26 mouse cellular contexts compared by ENCODE assay signal in the genomic region with DNA sequence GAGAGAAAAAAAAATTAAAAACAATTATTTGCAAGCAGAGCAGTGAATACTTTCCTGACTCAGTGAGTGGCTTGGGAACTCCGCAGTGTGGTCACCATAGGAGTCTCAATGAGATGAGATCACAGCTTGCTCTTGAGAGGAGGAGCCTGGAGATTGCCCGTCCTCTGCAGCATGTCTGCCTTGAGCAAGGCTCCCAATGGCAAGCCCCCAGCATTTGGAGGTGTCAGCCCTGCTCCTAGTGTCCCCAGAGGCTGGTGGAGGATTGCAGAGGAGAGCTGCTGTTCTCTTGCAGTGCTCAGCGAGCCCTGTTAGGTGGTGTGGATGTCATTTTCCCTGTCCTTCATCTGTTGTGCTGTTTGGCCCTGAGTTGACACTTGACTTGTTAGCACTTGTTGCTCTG.
"Had no signal": no experiment of that assay in that cellular context is flagged by ENCODE, and none has a peak within 500 bp of the region (broad histone marks: within the 10 kb centered on the region; RNA-seq: fewer than 3 reads in every experiment).

No protein-coding gene starts in this region.

- H3K36me3 ChIP-seq: heart, embryonic 15.5 days; hindbrain, embryonic 13.5 days; hindbrain, embryonic 15.5 days; limb, embryonic 15.5 days had no signal

- H3K4me3 ChIP-seq: heart, adult 2 months; heart, embryonic 13.5 days; heart, embryonic 15.5 days; hindbrain, embryonic 13.5 days; hindbrain, embryonic 15.5 days; kidney, embryonic 15.5 days; layer of hippocampus, adult 2 months; limb, embryonic 13.5 days; limb, embryonic 15.5 days; liver, embryonic 12.5 days had no signal

- DNase-seq: gastrocnemius, postnatal 14 days; gastrocnemius, postnatal 36 days; heart, adult 11 months; heart, adult 2 months; heart, postnatal 14 days; heart, postnatal 36 days; kidney, adult 11 months; kidney, adult 2 months; kidney, adult 9 months; kidney, postnatal 14 days; kidney, postnatal 36 days; layer of hippocampus, postnatal 36 days; left cerebral cortex, postnatal 4 days; lung, adult 18-20 months had no signal

- H3K9me3 ChIP-seq: heart, embryonic 13.5 days; heart, embryonic 15.5 days; hindbrain, embryonic 13.5 days; hindbrain, embryonic 15.5 days; kidney, embryonic 15.5 days; limb, embryonic 13.5 days; limb, embryonic 15.5 days; liver, embryonic 12.5 days had no signal

- H3K27me3 ChIP-seq: heart, embryonic 13.5 days; heart, embryonic 15.5 days; hindbrain, embryonic 13.5 days; hindbrain, embryonic 15.5 days; kidney, embryonic 15.5 days; limb, embryonic 13.5 days; limb, embryonic 15.5 days; liver, embryonic 12.5 days had no signal

- H3K9ac ChIP-seq: heart, embryonic 13.5 days; heart, embryonic 15.5 days; hindbrain, embryonic 13.5 days; hindbrain, embryonic 15.5 days; kidney, embryonic 15.5 days; limb, embryonic 13.5 days; limb, embryonic 15.5 days; liver, embryonic 12.5 days; liver, embryonic 14.5 days had no signal

- H3K27ac ChIP-seq: heart, adult 2 months; heart, embryonic 13.5 days; heart, embryonic 15.5 days; hindbrain, embryonic 13.5 days; hindbrain, embryonic 15.5 days; hindbrain, postnatal 0 days; kidney, embryonic 15.5 days; kidney, postnatal 0 days; layer of hippocampus, adult 2 months; limb, embryonic 13.5 days; limb, embryonic 15.5 days; liver, embryonic 12.5 days; liver, embryonic 14.5 days had no signal
